22 mouse cellular contexts compared by ENCODE assay signal in genomic region chr17:25590068-25590467, GRCm38 (mm10). TPM values are rescaled to one million over a fixed set of nuclear protein-coding genes. Genes with fewer than 3 reads are reported as not detected.
DNase-seq lines count a peak whose midpoint lies in the region; TF ChIP-seq lines count a peak whose summit lies in the region.
"Had no signal": no experiment of that assay in that cellular context is flagged by ENCODE, and none has a peak within 500 bp of the region (broad histone marks: within the 10 kb centered on the region; RNA-seq: fewer than 3 reads in every experiment).

No protein-coding gene starts in this region.

- TF ChIP-seq POLR2A in thymus, adult 2 months (IDR thresholded peaks at IDR 0.05; ENCODE audit: control insufficient read depth, extremely low read depth, insufficient read depth, low read length, poor library complexity): no peak

- H3K36me3 ChIP-seq in thymus, adult 2 months (ENCODE audit: control insufficient read depth, insufficient read depth, low read length): no peaks in the 10 kb centered on the region; the same call in 1 of the 2 replicates

- intact Hi-C loops in gastrocnemius, adult 2 months (cut with DNase I): no loop called here

- H3K27ac ChIP-seq in gastrocnemius, adult 2 months: peak overlapping the region; percentile 16; the same call in 1 of the 2 replicates
- 0 out of 2 replicates have a peak overlapping the region, but pooled peaks have one; percentile 14 for H3K27ac ChIP-seq in brown adipose tissue, adult 24 weeks (replicated peaks; ENCODE audit: low read depth, low read length)
- no peak overlapping the region for H3K27ac ChIP-seq in thymus, adult 2 months (ENCODE audit: control insufficient read depth, insufficient read depth, low read length)

- no peak for TF ChIP-seq CTCF in gastrocnemius, adult 2 months (IDR thresholded peaks at IDR 0.05)
- TF ChIP-seq CTCF in thymus, adult 2 months (IDR thresholded peaks at IDR 0.05; ENCODE audit: borderline replicate concordance, control insufficient read depth, extremely low read depth, insufficient read depth, low read length, poor library complexity): no peak

- H3K27me3 ChIP-seq in thymus, adult 2 months (ENCODE audit: control insufficient read depth, insufficient read depth, low read length): no peaks in the 10 kb centered on the region
- H3K27me3 ChIP-seq: CH12.LX, Patski had no signal

- no peak for DNase-seq in gastrocnemius, adult 2 months
- no peak for DNase-seq in gastrocnemius, adult 18-20 months (ENCODE audit: low spot score)
- peak; percentile 76 for DNase-seq in testis, postnatal 14 days (ENCODE audit: low spot score)
- DNase-seq in testis, postnatal 10 days (ENCODE audit: low spot score): no peak
- no peak for DNase-seq in thymus, adult 2 months
- DNase-seq: adrenal gland, adult 2 months; adrenal gland, adult 8-10 months; adrenal gland, postnatal 10 days; adrenal gland, postnatal 14 days; adrenal gland, postnatal 25 days; adrenal gland, postnatal 36 days; B cell, adult 2 months; cerebellum, adult 11 months; cerebellum, adult 11-12 months; cerebellum, adult 18-20 months; cerebellum, adult 2 months had no signal

- WGBS in thymus, adult 2 months: 95% methylated on average over 6 of the region's 6 CpGs

- H3K4me3 ChIP-seq in gastrocnemius, adult 2 months: no peak overlapping the region
- H3K4me3 ChIP-seq in brown adipose tissue, adult 24 weeks (ENCODE audit: insufficient read depth, low read depth, low read length): no peak overlapping the region
- no peak overlapping the region for H3K4me3 ChIP-seq in thymus, adult 2 months (ENCODE audit: control insufficient read depth, insufficient read depth, low read length)

- no peaks in the 10 kb centered on the region for H3K4me1 ChIP-seq in brown adipose tissue, adult 24 weeks (ENCODE audit: control insufficient read depth, insufficient read depth, insufficient read length, low read length)
- H3K4me1 ChIP-seq in thymus, adult 2 months (replicated peaks; ENCODE audit: control insufficient read depth, insufficient read depth, low read length): no peaks in the 10 kb centered on the region

RNA-seq across cellular contexts. Expression of gene Lmf1, which starts 11.2 kb away (rescaled TPM):
- total RNA-seq in gastrocnemius, adult 2 months (2021): 10 to 100 TPM in 1 of 2 experiments, 1 to 10 TPM in 1; 9.7 to 14.9 TPM
- total RNA-seq in gastrocnemius, adult 18-20 months (2021): 10 to 100 TPM; 11.3 to 12.6 TPM
- 24.0 and 41.1 TPM in 2 replicates for polyA plus RNA-seq in brown adipose tissue, adult 24 weeks (2012; ENCODE audit: insufficient read depth, insufficient read length, missing spikeins)
- polyA plus RNA-seq in thymus, adult 2 months (2012; rRNA removed): 25.2 and 25.8 TPM in 2 replicates

RNA-seq across cellular contexts. Expression of gene Sox8, which starts 19.6 kb away (rescaled TPM):
- total RNA-seq in gastrocnemius, adult 2 months (2021): 1 to 10 TPM in 1 of 2 experiments, under 1 TPM in 1; 0.92 to 1.1 TPM
- total RNA-seq in gastrocnemius, adult 18-20 months (2021): under 1 TPM; 0.37 to 0.59 TPM
- 0.79 TPM in 1 of 2 replicates, not detected in the other for polyA plus RNA-seq in brown adipose tissue, adult 24 weeks (2012; ENCODE audit: insufficient read depth, insufficient read length, missing spikeins)
- polyA plus RNA-seq in thymus, adult 2 months (2012; rRNA removed): 0.94 and 1.0 TPM in 2 replicates
- total RNA-seq: CH12.LX, MEL had no signal
- polyA plus RNA-seq: CD4-positive, CD25-positive, alpha-beta regulatory T cell, adult 4 months; G1E had no signal
